Mouse (Mus musculus) Patski (cell line): Measurements from ENCODE around the gene Cmklr1. TPM values are rescaled to one million over a fixed set of nuclear protein-coding genes. Genes with fewer than 3 reads are reported as not detected.
"Not testable (repeated sequence)": the region's sequence is repeated elsewhere in the genome, so short reads cannot be mapped to it uniquely, and the experiment has no call there.

Experiments used
- ATAC-seq: fragments of 100-300 bp; one replicate; pipeline ENCODE4 v1.8.0; 2021
- CTCF ChIA-PET: fragments of 350-600 bp; sonication (Branson Sonifier 250); formaldehyde crosslinking; loops from one replicate; lab custom pipeline; 2022; ENCODE audit warnings: inconsistent platforms; lab: Charles Lee
- POLR2A ChIA-PET: fragments of 350-600 bp; sonication (Branson Sonifier 250); formaldehyde crosslinking; loops from one replicate; lab custom pipeline; 2022; ENCODE audit warnings: antibody characterized with exemption, inconsistent platforms; lab: Charles Lee
- DNase-seq: peaks from one replicate; pipeline ENCODE4 v3.0.0-alpha.2; 2011; ENCODE audit warnings: low read depth, low spot score
- H3K27me3 ChIP-seq: fragments of 371-371 bp; one replicate; pipeline ENCODE4 v1.5.1; 2021
- CTCF ChIP-seq: fragments of 100-300 bp; IDR thresholded peaks from one replicate; pipeline ENCODE4 v1.5.1; 2021
- in situ Hi-C: fragments of 300-500 bp; cut with MboI; formaldehyde crosslinking; loops from 3 replicates; pipeline ENCODE4 v1.11.1; 2018; ENCODE audit warnings: low pct_unique_long_range_greater_than_20kb, mixed read lengths
- polyA plus RNA-seq: library from polyadenylated mRNA; unstranded; gene quantifications from one replicate; pipeline ENCODE4 v1.2.3, GENCODE M21; 2021

Gene Cmklr1
- polyA plus RNA-seq, 1 experiment from 2014 or later = not detected

DNA sequence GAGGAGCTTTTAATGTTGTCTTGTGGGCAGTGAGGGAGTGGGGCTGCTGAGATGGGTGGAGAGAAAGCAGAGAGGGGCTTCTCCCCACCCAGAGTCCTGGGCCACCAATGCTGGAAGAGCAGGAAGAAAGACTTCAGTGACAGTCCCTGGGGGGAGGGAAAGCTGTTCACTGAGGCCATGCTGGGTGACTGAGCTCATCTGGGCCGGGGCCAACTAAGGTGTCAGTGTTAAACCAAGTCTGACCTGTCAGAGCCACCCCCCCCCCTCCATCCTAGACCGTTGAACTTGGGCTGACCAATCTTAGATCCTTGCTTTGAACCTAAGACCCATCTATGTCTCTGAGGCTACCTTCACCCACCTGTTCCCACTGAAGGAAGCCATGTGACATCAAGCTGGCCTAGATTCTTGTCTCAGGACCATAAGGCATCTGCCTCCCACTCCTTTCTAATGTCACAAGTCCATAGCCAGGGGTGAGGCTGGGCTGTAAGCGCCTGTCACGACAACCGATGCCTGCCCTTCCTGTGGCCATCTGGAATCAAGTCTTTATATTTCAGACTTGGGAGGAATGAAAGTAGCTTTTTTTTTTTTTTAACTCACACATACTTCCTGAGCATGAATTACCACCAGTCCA lies 60.1 kb downstream of the Cmklr1 start:
- no peak for DNase-seq
- no peak for ATAC-seq
- in situ Hi-C loops = loop anchor here (25.0 kb wide), 1 partner anchor 228 kb away; the partner anchor contains the start of gene Aym1
- TF ChIP-seq CTCF = no peak
- H3K27me3 ChIP-seq = no peaks in the 10 kb centered on the region
- POLR2A ChIA-PET = no interaction called here
- CTCF ChIA-PET = interaction anchor here (1.6 kb wide), 1 partner anchor 11 kb away, joined by 5 read pairs; no protein-coding TSS in a partner anchor

DNA sequence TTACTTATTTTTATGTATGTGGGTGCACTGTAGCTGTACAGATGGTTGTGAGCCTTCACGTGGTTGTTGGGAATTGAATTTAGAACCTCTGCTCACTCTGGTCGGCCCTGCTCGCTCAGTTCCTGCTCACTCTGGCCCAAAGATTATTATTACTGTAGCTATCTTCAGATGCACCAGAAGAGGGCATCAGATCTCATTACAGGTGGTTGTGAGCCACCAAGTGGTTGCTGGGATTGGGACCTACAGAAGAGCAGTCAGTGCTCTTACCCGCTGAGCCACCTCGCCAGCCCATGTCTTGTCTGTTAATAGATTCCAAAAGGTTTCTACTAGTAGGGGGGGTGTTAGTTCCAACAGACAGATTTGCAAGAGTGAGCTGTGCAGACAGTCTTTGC lies 63.8 kb downstream of the Cmklr1 start:
- ATAC-seq, CTCF ChIA-PET, H3K27me3 ChIP-seq, POLR2A ChIA-PET, DNase-seq: not testable (repeated sequence)
- in situ Hi-C loops = loop anchor here (5.0 to 25.0 kb wide), 2 partner anchors 146 to 224 kb away; partner anchors contain the start of gene Aym1

DNA sequence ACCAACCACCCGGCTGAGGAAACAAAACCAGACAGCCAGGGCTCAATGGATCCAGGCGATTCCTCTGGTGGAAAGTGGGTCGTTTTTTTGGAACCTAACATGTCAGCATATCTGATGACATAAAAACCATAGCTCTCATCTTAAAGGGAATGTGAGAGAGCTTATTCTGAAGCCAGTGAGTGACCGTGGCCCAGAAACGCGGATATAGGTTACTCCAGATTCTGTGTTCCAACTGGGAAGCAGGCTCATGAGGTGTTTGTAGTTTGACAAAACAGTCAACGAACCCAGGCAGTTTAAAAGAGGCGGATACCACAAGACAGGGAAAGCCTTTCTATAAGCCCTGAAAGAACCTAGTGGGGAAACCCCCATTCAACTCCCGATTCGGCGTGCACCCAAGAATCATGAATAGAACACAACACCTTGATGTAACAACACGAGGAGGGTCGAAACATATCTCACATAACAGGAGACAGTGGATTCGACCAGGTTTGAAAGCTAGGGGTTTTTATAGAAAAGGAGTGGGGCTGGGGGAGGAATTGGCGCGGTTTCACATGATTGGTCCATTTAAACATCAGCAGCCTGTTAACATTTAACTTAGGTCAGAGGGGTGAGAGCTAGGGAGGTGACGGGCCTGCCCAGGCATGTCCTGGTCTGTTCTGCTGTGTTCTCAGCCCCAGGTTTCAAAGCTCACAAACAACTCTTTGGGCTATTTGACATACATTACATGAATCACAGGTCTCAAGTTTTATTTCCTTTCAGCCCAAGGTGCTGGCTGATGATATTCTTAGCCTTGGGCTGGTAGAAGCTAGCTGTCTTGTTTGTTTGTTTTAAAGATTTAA lies 64.4 kb downstream of the Cmklr1 start:
- in situ Hi-C loops = loop anchor here (5.0 to 25.0 kb wide), 2 partner anchors 146 to 224 kb away; partner anchors contain the start of gene Aym1
- DNase-seq, H3K27me3 ChIP-seq, CTCF ChIA-PET, ATAC-seq, POLR2A ChIA-PET: not testable (repeated sequence)

DNA sequence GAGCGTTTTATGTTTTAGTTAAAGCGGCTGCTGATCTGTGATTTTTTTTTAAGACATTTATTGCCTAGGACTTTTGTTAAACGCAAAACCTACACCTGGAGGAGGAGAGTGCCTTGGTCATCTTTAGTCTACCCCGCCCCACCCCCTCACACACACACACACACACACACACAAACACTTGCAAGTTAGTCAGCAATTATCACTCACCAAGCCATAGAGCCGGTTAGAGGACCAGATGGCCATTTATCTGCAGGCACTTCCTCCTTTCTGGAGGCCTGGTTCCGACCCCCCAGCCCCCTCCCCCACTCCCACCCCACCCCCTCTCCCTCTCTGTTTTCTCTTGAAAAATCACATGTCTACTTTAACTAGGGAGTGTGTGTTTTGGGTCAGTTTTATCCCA lies 65.8 kb downstream of the Cmklr1 start:
- no peaks in the 10 kb centered on the region for H3K27me3 ChIP-seq
- ChIA-PET POLR2A (no interaction called here), CTCF (no interaction called here)
- DNase-seq (no peak), ATAC-seq (no peak)
- in situ Hi-C loops = loop anchor here (25.0 kb wide), 1 partner anchor 222 kb away; the partner anchor contains the start of gene Aym1
- no peak for TF ChIP-seq CTCF

DNA sequence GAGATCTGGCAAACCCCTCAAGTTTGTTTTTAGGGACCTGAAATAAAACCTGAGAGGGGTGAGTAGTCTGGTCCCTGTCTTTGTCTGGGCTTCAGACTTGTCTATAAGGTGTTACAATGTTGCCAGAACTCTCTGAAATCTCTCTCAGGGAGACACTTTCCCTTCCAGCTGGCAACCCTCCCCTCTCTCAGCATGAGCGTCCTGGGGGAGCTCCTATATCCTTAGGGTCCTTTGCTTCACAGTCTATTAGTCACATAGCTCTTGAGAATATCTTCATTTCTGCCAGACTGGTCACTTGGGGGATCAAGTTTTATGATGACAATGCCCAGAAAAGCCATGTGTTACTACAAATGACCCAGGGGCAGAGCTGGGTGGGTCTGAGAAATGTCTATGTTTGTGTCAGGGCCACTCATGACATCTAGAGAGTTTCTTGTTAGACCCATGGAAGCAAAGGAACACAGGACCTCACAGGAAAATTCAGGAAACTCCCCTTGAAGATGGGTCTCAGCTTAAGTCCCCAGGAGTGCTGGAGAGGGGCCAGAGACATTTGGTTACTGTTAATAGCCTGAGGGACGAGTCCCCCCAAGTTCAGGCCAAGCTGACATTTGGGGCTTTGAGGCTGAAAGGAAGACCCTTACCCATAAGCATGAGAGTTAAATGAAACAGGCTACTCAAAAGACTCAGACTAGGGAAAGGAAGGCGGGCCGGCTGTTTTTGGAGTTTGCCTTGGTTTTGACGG lies 66.6 kb downstream of the Cmklr1 start:
- no peak for DNase-seq

DNA sequence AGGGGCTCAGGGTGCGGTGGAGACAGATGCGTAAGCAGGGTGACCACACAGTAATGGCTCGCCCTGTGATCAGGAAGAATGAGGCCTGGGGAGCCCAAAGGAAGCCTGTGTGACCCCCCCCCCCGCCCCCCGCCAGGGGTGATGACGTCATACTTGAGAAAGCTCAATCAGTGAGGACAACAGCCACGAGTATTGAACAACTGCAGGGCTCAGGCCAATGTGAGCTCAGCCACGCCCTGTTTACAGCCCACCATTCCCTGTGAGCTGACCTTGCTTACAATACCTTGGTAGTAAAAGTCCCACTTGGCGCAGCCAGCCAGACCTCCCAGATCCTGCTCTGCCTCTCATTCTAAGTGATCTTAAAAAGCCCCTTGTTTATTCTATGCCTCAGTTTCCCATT lies 69.4 kb downstream of the Cmklr1 start:
- ATAC-seq (no peak), DNase-seq (no peak)
- no peaks in the 10 kb centered on the region for H3K27me3 ChIP-seq
- CTCF ChIA-PET = interaction anchor here (1.0 to 1.5 kb wide), 3 partner anchors 12 to 144 kb away, joined by 3 read pairs; partner anchors contain the start of gene 1700069L16Rik
- POLR2A ChIA-PET = no interaction called here
- TF ChIP-seq CTCF = no peak
- in situ Hi-C loops = loop anchor here (25.0 kb wide), 1 partner anchor 218 kb away; the partner anchor contains the start of gene Aym1

More for the DNA sequence above, 66.6 kb downstream of the Cmklr1 start:
- no peak for TF ChIP-seq CTCF
- in situ Hi-C loops = loop anchor here (25.0 kb wide), 1 partner anchor 221 kb away; the partner anchor contains the start of gene Aym1
- ChIA-PET CTCF (no interaction called here), POLR2A (no interaction called here)
- no peaks in the 10 kb centered on the region for H3K27me3 ChIP-seq
- no peak for ATAC-seq

DNA sequence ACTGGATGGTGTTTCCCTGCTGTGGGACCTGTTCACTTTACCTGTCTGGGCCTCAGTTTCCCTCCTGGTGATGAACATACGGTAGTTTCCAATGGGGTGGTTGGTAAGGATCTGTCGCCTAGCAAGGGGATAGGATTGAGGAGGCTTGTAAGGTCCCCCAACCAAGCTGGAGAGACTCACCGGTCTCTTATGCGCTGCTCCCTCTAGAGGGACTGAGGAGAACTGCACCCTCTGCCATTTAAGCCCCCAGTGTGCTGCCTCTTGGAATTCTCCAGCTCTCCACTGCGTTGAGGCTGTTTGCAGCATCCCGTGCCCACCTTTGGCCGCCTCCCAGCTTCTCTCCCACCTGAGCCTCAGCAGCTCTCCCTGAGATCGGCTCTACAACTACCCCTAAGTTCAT lies 70.0 kb downstream of the Cmklr1 start:
- ChIA-PET CTCF (interaction anchor here (1.0 to 1.5 kb wide), 3 partner anchors 11 to 144 kb away, joined by 3 read pairs; partner anchors contain the start of gene 1700069L16Rik), POLR2A (interaction anchor here (1.1 kb wide), 1 partner anchor 11 kb away, joined by 3 read pairs; no protein-coding TSS in a partner anchor)
- DNase-seq = no peak
- ATAC-seq = no peak
- H3K27me3 ChIP-seq = no peaks in the 10 kb centered on the region
- in situ Hi-C loops = loop anchor here (25.0 kb wide), 1 partner anchor 218 kb away; the partner anchor contains the start of gene Aym1
- no peak for TF ChIP-seq CTCF

DNA sequence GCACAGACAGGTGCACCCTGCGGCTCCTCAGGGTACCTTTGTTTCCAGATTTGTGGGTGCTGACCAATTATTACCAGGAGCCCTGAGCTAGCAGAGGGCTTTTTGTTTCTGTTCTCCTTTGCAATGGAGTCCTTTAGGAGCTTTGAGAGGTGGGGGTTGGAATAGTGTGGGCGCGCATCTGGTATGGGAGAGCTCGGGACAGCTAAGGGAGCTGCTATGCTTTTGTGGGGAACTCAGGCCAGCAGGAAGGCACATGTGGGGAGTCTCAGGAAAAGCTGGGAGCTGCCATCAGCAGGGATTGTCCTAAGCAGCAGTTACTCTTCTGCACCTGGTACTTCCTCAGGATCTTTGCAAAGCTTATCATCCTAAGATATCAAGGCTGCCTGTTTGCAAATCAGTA lies 71.1 kb downstream of the Cmklr1 start:
- no peak for ATAC-seq
- no peak for DNase-seq
- no peak for TF ChIP-seq CTCF
- ChIA-PET POLR2A (no interaction called here), CTCF (interaction anchor here (2.1 kb wide), 1 partner anchor 10 kb away, joined by 5 read pairs; no protein-coding TSS in a partner anchor)
- in situ Hi-C loops = loop anchor here (25.0 kb wide), 1 partner anchor 217 kb away; the partner anchor contains the start of gene Aym1
- H3K27me3 ChIP-seq = no peaks in the 10 kb centered on the region

DNA sequence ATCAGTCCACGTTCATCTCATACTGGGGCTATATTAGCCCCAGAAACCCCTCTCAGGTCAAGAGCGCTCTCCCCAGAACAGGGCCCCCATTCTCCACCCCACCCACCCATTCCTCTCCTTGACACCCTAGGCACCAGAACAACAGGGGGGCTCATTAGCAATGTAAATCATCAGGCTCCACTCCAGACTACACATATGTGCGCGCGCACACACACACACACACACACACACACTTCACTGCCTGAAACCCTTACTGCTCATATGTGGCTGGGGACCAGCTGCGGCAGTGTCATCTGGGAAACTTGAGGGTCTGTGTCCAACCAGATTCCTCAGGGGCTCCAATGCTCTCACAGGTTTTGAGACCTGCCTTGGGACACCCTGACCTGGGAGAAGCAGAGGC lies 71.8 kb downstream of the Cmklr1 start:
- no peak for TF ChIP-seq CTCF
- ATAC-seq (no peak), DNase-seq (no peak)
- H3K27me3 ChIP-seq = no peaks in the 10 kb centered on the region
- in situ Hi-C loops = loop anchor here (25.0 kb wide), 1 partner anchor 216 kb away; the partner anchor contains the start of gene Aym1
- POLR2A ChIA-PET = no interaction called here
- CTCF ChIA-PET = interaction anchor here (1.0 to 2.1 kb wide), 2 partner anchors 9 to 52 kb away, joined by 3 to 5 read pairs; no protein-coding TSS in a partner anchor
